Mouse (Mus musculus) E14TG2a.4 (cell line): ENCODE measurements around the gene Agap1.

ENCODE experiments used
- CTCF ChIP-seq: conservative IDR thresholded peaks from 2 replicates; pipeline ENCODE4 v1.5.1; 2014; ENCODE audit warnings: low read length
- NANOG ChIP-seq: IDR thresholded peaks from 2 replicates; pipeline ENCODE4 v1.6.1; 2014; ENCODE audit warnings: borderline replicate concordance, low read length, mixed read lengths
- POU5F1 ChIP-seq: IDR thresholded peaks from 2 replicates; pipeline ENCODE4 v1.6.1; 2014; ENCODE audit warnings: low read length, borderline replicate concordance

DNA sequence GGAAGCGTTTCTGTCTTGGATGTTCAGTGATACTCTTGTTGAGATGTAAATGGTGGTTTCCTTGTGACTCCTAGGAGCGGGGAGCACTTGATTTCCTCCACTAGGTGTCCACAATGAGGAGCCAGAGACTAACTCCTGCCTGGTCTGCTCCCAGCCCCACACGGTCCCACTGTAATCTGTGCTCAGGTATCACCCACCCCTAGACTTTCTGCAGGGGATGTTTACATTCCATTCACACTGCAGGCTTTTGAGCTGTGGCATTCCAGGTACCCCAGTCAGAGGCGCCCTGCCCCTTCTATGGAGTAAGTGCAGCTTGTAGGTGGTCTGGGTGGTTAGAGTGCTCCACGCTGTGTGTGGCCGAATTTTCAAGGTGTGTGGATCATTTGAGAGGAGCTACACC lies 218.5 kb downstream of the Agap1 start:
- TF ChIP-seq CTCF (no peak), POU5F1 (no peak), NANOG (no peak)
